In the genomic region with DNA sequence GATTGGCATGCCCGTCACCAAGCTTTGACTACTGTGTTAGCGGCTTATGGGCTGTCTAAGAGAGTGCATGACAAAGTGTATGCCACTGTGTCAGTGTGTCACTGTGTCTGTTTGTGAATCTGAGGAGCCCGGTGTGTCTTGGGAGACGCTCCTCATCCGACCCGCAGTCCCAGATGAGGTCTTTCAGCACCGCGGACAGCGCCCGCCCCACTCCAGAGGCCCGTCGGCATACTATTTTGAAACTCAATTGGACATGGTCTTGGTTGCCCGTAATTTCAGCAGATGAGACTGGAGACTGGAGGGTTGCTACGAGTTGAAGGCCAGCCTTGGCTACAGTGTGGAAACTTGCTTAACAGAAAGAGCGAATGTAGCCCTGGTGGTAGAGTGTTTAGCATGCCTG, we compare ENCODE assay signal across 9 mouse cellular contexts. TPM values are rescaled to one million over a fixed set of nuclear protein-coding genes. Genes with fewer than 3 reads are reported as not detected.
A peak's percentile ranks its signal among the peaks of the same experiment; 100 is the strongest.
DNase-seq lines count a peak whose midpoint lies in the region; ATAC-seq lines count a peak whose summit lies in the region.
"Had no signal": no experiment of that assay in that cellular context is flagged by ENCODE, and none has a peak within 500 bp of the region (broad histone marks: within the 10 kb centered on the region; RNA-seq: fewer than 3 reads in every experiment).

No protein-coding gene starts in this region.

- DNase-seq in forebrain, embryonic 11.5 days (ENCODE audit: low spot score), result peak; percentile 86
- peak; percentile 37 to 78 for DNase-seq in spleen, postnatal 10 days (ENCODE audit: low spot score in 2 of 2)
- no peak for DNase-seq in spleen, postnatal 36 days (ENCODE audit: low spot score in 2 of 2)
- peak; percentile 88 for DNase-seq in limb, embryonic 10.5 days (ENCODE audit: low spot score)
- peak; percentile 68 for DNase-seq in ovary, postnatal 36 days (ENCODE audit: low spot score)

- 11% methylated on average over 15 of the region's 15 CpGs for WGBS in forebrain, embryonic 11.5 days
- WGBS in forebrain, embryonic 16.5 days, result 16% methylated on average over 15 of the region's 15 CpGs
- WGBS in forebrain, embryonic 15.5 days, result 12% methylated on average over 15 of the region's 15 CpGs
- WGBS in limb, embryonic 10.5 days, result 17% methylated on average over 15 of the region's 15 CpGs

- 0 out of 2 replicates have a peak overlapping the region, but pooled peaks have one; percentile 11 for H3K4me2 ChIP-seq in forebrain, embryonic 11.5 days (ENCODE audit: low read depth, low read length, severe bottlenecking)
- no peak overlapping the region for H3K4me2 ChIP-seq in forebrain, embryonic 16.5 days (ENCODE audit: low read length)
- no peak overlapping the region for H3K4me2 ChIP-seq in forebrain, embryonic 15.5 days (replicated peaks)
- H3K4me2 ChIP-seq: lung, embryonic 15.5 days had no signal

- H3K27me3 ChIP-seq in forebrain, embryonic 11.5 days (ENCODE audit: control insufficient read depth, insufficient read depth, low read length), result 0 out of 2 replicates have a peak, but pooled peaks cover 2% of the 10 kb centered on the region
- no peaks in the 10 kb centered on the region for H3K27me3 ChIP-seq in forebrain, embryonic 16.5 days (replicated peaks; ENCODE audit: control insufficient read depth, insufficient read depth, low read length)
- H3K27me3 ChIP-seq in forebrain, embryonic 15.5 days, result no peaks in the 10 kb centered on the region
- peaks cover 35% of the 10 kb centered on the region for H3K27me3 ChIP-seq in limb, embryonic 10.5 days (ENCODE audit: low read depth, poor library complexity, severe bottlenecking)
- H3K27me3 ChIP-seq: lung, embryonic 15.5 days had no signal

- H3K36me3 ChIP-seq in forebrain, embryonic 11.5 days (ENCODE audit: control insufficient read depth, insufficient read depth, low read length), result no peaks in the 10 kb centered on the region
- H3K36me3 ChIP-seq in forebrain, embryonic 16.5 days (ENCODE audit: control insufficient read depth, insufficient read depth), result no peaks in the 10 kb centered on the region; the same call in 1 of the 2 replicates
- 0 out of 2 replicates have a peak, but pooled peaks cover 5% of the 10 kb centered on the region for H3K36me3 ChIP-seq in forebrain, embryonic 15.5 days
- no peaks in the 10 kb centered on the region for H3K36me3 ChIP-seq in limb, embryonic 10.5 days
- H3K36me3 ChIP-seq: lung, embryonic 15.5 days had no signal

- no peak; the same call in 1 of the 2 replicates for ATAC-seq in forebrain, embryonic 11.5 days (replicated peaks; ENCODE audit: low FRiP score)
- no peak for ATAC-seq in forebrain, embryonic 16.5 days
- ATAC-seq in forebrain, embryonic 15.5 days (replicated peaks), result no peak
- no peak for ATAC-seq in frontal cortex, adult (ENCODE audit: low TSS enrichment)

- no peak overlapping the region for H3K9ac ChIP-seq in forebrain, embryonic 11.5 days (ENCODE audit: low read length)
- H3K9ac ChIP-seq in forebrain, embryonic 16.5 days (replicated peaks; ENCODE audit: low read depth, low read length), result no peak overlapping the region
- no peak overlapping the region for H3K9ac ChIP-seq in forebrain, embryonic 15.5 days (replicated peaks)
- H3K9ac ChIP-seq: lung, embryonic 15.5 days had no signal

- no peak overlapping the region for H3K27ac ChIP-seq in forebrain, embryonic 11.5 days (ENCODE audit: low read depth, low read length)
- no peak overlapping the region for H3K27ac ChIP-seq in forebrain, embryonic 16.5 days (ENCODE audit: low read length)
- H3K27ac ChIP-seq in forebrain, embryonic 15.5 days (replicated peaks), result peak overlapping the region; percentile 50; the same call in 1 of the 2 replicates
- H3K27ac ChIP-seq in limb, embryonic 10.5 days, result no peak overlapping the region
- H3K27ac ChIP-seq: lung, embryonic 15.5 days had no signal

- no peaks in the 10 kb centered on the region for H3K9me3 ChIP-seq in forebrain, embryonic 11.5 days (ENCODE audit: control insufficient read depth, low read length)
- no peaks in the 10 kb centered on the region for H3K9me3 ChIP-seq in forebrain, embryonic 16.5 days (ENCODE audit: control insufficient read depth, low read length)
- H3K9me3 ChIP-seq in forebrain, embryonic 15.5 days, result no peaks in the 10 kb centered on the region
- H3K9me3 ChIP-seq in limb, embryonic 10.5 days (replicated peaks), result no peaks in the 10 kb centered on the region
- H3K9me3 ChIP-seq: lung, embryonic 15.5 days had no signal

- H3K4me1 ChIP-seq in forebrain, embryonic 11.5 days (replicated peaks; ENCODE audit: control insufficient read depth, insufficient read depth, low read length), result peaks cover 1% of the 10 kb centered on the region; the same call in 1 of the 2 replicates
- peaks cover 32% of the 10 kb centered on the region for H3K4me1 ChIP-seq in forebrain, embryonic 16.5 days (replicated peaks; ENCODE audit: control insufficient read depth, insufficient read depth, low read length)
- H3K4me1 ChIP-seq in forebrain, embryonic 15.5 days, result peaks cover 34% of the 10 kb centered on the region
- no peaks in the 10 kb centered on the region for H3K4me1 ChIP-seq in limb, embryonic 10.5 days
- H3K4me1 ChIP-seq: lung, embryonic 15.5 days had no signal

- H3K4me3 ChIP-seq in forebrain, embryonic 11.5 days (ENCODE audit: low read depth, low read length), result no peak overlapping the region
- H3K4me3 ChIP-seq in forebrain, embryonic 16.5 days (replicated peaks; ENCODE audit: low read length), result no peak overlapping the region
- no peak overlapping the region for H3K4me3 ChIP-seq in forebrain, embryonic 15.5 days
- no peak overlapping the region for H3K4me3 ChIP-seq in limb, embryonic 10.5 days
- H3K4me3 ChIP-seq: lung, embryonic 15.5 days had no signal

RNA-seq across cellular contexts. Expression of gene Slc8a2, which starts 18.0 kb away (rescaled TPM):
- 0.36 and 0.88 TPM in 2 replicates for polyA plus RNA-seq in forebrain, embryonic 11.5 days (2014; fragmentation: Nextera tagmentation; extraction: Ambion mirVana)
- polyA plus RNA-seq in forebrain, embryonic 16.5 days (2015; fragmentation: Nextera tagmentation; extraction: Ambion mirVana), result 0.72 and 1.1 TPM in 2 replicates
- polyA plus RNA-seq in forebrain, embryonic 15.5 days (2015; fragmentation: Nextera tagmentation; extraction: Ambion mirVana), result 0.96 and 1.1 TPM in 2 replicates
- polyA plus RNA-seq in limb, embryonic 10.5 days (2016; fragmentation: Nextera tagmentation; extraction: Ambion mirVana), result 0.05 and 0.09 TPM in 2 replicates

RNA-seq across cellular contexts. Expression of gene Meis3, which starts 27.2 kb away (rescaled TPM):
- polyA plus RNA-seq in forebrain, embryonic 11.5 days (2014; fragmentation: Nextera tagmentation; extraction: Ambion mirVana), result 77.8 and 79.7 TPM in 2 replicates
- 99.6 and 118 TPM in 2 replicates for polyA plus RNA-seq in forebrain, embryonic 16.5 days (2015; fragmentation: Nextera tagmentation; extraction: Ambion mirVana)
- polyA plus RNA-seq in forebrain, embryonic 15.5 days (2015; fragmentation: Nextera tagmentation; extraction: Ambion mirVana), result 110 and 116 TPM in 2 replicates
- 17.8 and 20.9 TPM in 2 replicates for polyA plus RNA-seq in limb, embryonic 10.5 days (2016; fragmentation: Nextera tagmentation; extraction: Ambion mirVana)

RNA-seq across cellular contexts. Expression of gene Kptn, which starts 27.9 kb away (rescaled TPM):
- 19.7 and 22.5 TPM in 2 replicates for polyA plus RNA-seq in forebrain, embryonic 11.5 days (2014; fragmentation: Nextera tagmentation; extraction: Ambion mirVana)
- polyA plus RNA-seq in forebrain, embryonic 16.5 days (2015; fragmentation: Nextera tagmentation; extraction: Ambion mirVana), result 40.9 and 53.2 TPM in 2 replicates
- 43.0 and 43.7 TPM in 2 replicates for polyA plus RNA-seq in forebrain, embryonic 15.5 days (2015; fragmentation: Nextera tagmentation; extraction: Ambion mirVana)
- polyA plus RNA-seq in limb, embryonic 10.5 days (2016; fragmentation: Nextera tagmentation; extraction: Ambion mirVana), result 26.9 and 27.0 TPM in 2 replicates

RNA-seq across cellular contexts. Expression of gene Napa, which starts 49.4 kb away (rescaled TPM):
- polyA plus RNA-seq in forebrain, embryonic 11.5 days (2014; fragmentation: Nextera tagmentation; extraction: Ambion mirVana), result 156 and 167 TPM in 2 replicates
- 197 and 220 TPM in 2 replicates for polyA plus RNA-seq in forebrain, embryonic 16.5 days (2015; fragmentation: Nextera tagmentation; extraction: Ambion mirVana)
- 186 and 200 TPM in 2 replicates for polyA plus RNA-seq in forebrain, embryonic 15.5 days (2015; fragmentation: Nextera tagmentation; extraction: Ambion mirVana)
- 197 and 216 TPM in 2 replicates for polyA plus RNA-seq in limb, embryonic 10.5 days (2016; fragmentation: Nextera tagmentation; extraction: Ambion mirVana)

Comparison
In these comparisons a context has a peak if more than half of its experiments do, and no peak if none do; other contexts are left out.
1. DNase-seq: peak in forebrain, embryonic 11.5 days (single experiment), spleen, postnatal 10 days (2 of 2), limb, embryonic 10.5 days (single experiment) and ovary, postnatal 36 days (single experiment); none in spleen, postnatal 36 days (0 of 2).